Mouse (Mus musculus): ENCODE data around the gene Creb5. TPM values are rescaled to one million over a fixed set of nuclear protein-coding genes. Genes with fewer than 3 reads are reported as not detected.

Creb5 gene
- total and polyA plus RNA-seq, 2 experiments from 2014 or later = 3.1 to 4.4 TPM

- Histone ChIP-seq H3K4me1 (ENCODE audit: insufficient read depth, low read length) (no peaks in the 10 kb centered on the region), H3K4me2 (ENCODE audit: low read depth, low read length) (no peak overlapping the region), H3K27ac (no peak overlapping the region), H3K9ac (replicated peaks; ENCODE audit: low read length) (no peak overlapping the region), H3K27me3 (ENCODE audit: insufficient read depth, low read length) (no peaks in the 10 kb centered on the region), H3K9me3 (ENCODE audit: low read length) (no peaks in the 10 kb centered on the region), H3K36me3 (ENCODE audit: insufficient read depth, low read length) (no peaks in the 10 kb centered on the region), H3K4me3 (ENCODE audit: low read length) (no peak overlapping the region)
- 51% methylated on average over 1 of the region's 1 CpGs for WGBS
- no peak for ATAC-seq
- TF ChIP-seq CTCF (IDR thresholded peaks at IDR 0.05; ENCODE audit: low read depth) = no peak
- DNase-seq (ENCODE audit: low spot score) = no peak
These were observed 332.6 kb downstream of the Creb5 start for GRCm38 (mm10) chr6:53619676-53620075.

GRCm38 (mm10) chr6:53621295-53621694 is 334.2 kb downstream of the Creb5 start:
- DNase-seq (ENCODE audit: low spot score) (no peak), ATAC-seq (no peak)
- TF ChIP-seq CTCF (IDR thresholded peaks at IDR 0.05; ENCODE audit: low read depth) = no peak
- no peak overlapping the region for H3K9ac ChIP-seq (replicated peaks; ENCODE audit: low read length)
- H3K4me1 ChIP-seq (ENCODE audit: insufficient read depth, low read length) = no peaks in the 10 kb centered on the region
- H3K27me3 ChIP-seq (ENCODE audit: insufficient read depth, low read length) = no peaks in the 10 kb centered on the region
- no peak overlapping the region for H3K27ac ChIP-seq
- H3K36me3 ChIP-seq (ENCODE audit: insufficient read depth, low read length) = no peaks in the 10 kb centered on the region
- H3K4me2 ChIP-seq (ENCODE audit: low read depth, low read length) = no peak overlapping the region
- no peaks in the 10 kb centered on the region for H3K9me3 ChIP-seq (ENCODE audit: low read length)
- no peak overlapping the region for H3K4me3 ChIP-seq (ENCODE audit: low read length)
- WGBS = 85% methylated on average over 5 of the region's 5 CpGs

GRCm38 (mm10) chr6:53624455-53625276 is 337.6 kb downstream of the Creb5 start:
- 43% methylated on average over 15 of the region's 15 CpGs for WGBS
- Histone ChIP-seq H3K36me3 (ENCODE audit: insufficient read depth, low read length) (no peaks in the 10 kb centered on the region), H3K9me3 (ENCODE audit: low read length) (no peaks in the 10 kb centered on the region), H3K4me3 (ENCODE audit: low read length) (no peak overlapping the region), H3K27me3 (ENCODE audit: insufficient read depth, low read length) (no peaks in the 10 kb centered on the region), H3K9ac (replicated peaks; ENCODE audit: low read length) (no peak overlapping the region), H3K4me2 (ENCODE audit: low read depth, low read length) (no peak overlapping the region), H3K4me1 (ENCODE audit: insufficient read depth, low read length) (no peaks in the 10 kb centered on the region), H3K27ac (0 out of 2 replicates have a peak overlapping the region, but pooled peaks have one; percentile 29)
- no peak for TF ChIP-seq CTCF (IDR thresholded peaks at IDR 0.05; ENCODE audit: low read depth)
- peak; percentile 47; the same call in 1 of the 2 replicates for ATAC-seq
- peak; percentile 58 for DNase-seq (ENCODE audit: low spot score)

GRCm38 (mm10) chr6:53626044-53626443 is 339.0 kb downstream of the Creb5 start:
- WGBS = 86% methylated on average over 5 of the region's 5 CpGs
- H3K36me3 ChIP-seq (ENCODE audit: insufficient read depth, low read length) = no peaks in the 10 kb centered on the region
- no peak overlapping the region for H3K9ac ChIP-seq (replicated peaks; ENCODE audit: low read length)
- no peak for ATAC-seq
- H3K4me2 ChIP-seq (ENCODE audit: low read depth, low read length) = no peak overlapping the region
- H3K4me1 ChIP-seq (ENCODE audit: insufficient read depth, low read length) = no peaks in the 10 kb centered on the region
- no peaks in the 10 kb centered on the region for H3K27me3 ChIP-seq (ENCODE audit: insufficient read depth, low read length)
- no peak overlapping the region for H3K4me3 ChIP-seq (ENCODE audit: low read length)
- no peaks in the 10 kb centered on the region for H3K9me3 ChIP-seq (ENCODE audit: low read length)
- H3K27ac ChIP-seq = no peak overlapping the region
- no peak for DNase-seq (ENCODE audit: low spot score)
- TF ChIP-seq CTCF (IDR thresholded peaks at IDR 0.05; ENCODE audit: low read depth) = no peak

GRCm38 (mm10) chr6:53628714-53629113 is 341.6 kb downstream of the Creb5 start:
- Histone ChIP-seq H3K36me3 (ENCODE audit: insufficient read depth, low read length) (no peaks in the 10 kb centered on the region), H3K4me1 (ENCODE audit: insufficient read depth, low read length) (no peaks in the 10 kb centered on the region), H3K4me3 (ENCODE audit: low read length) (no peak overlapping the region), H3K27ac (no peak overlapping the region), H3K9ac (replicated peaks; ENCODE audit: low read length) (no peak overlapping the region), H3K27me3 (ENCODE audit: insufficient read depth, low read length) (no peaks in the 10 kb centered on the region), H3K4me2 (ENCODE audit: low read depth, low read length) (no peak overlapping the region), H3K9me3 (ENCODE audit: low read length) (no peaks in the 10 kb centered on the region)
- ATAC-seq (no peak), DNase-seq (ENCODE audit: low spot score) (no peak)
- no peak for TF ChIP-seq CTCF (IDR thresholded peaks at IDR 0.05; ENCODE audit: low read depth)

GRCm38 (mm10) chr6:53635453-53635852 is 348.4 kb downstream of the Creb5 start:
- Histone ChIP-seq H3K36me3 (ENCODE audit: insufficient read depth, low read length) (no peaks in the 10 kb centered on the region), H3K4me2 (ENCODE audit: low read depth, low read length) (no peak overlapping the region), H3K4me1 (ENCODE audit: insufficient read depth, low read length) (no peaks in the 10 kb centered on the region), H3K4me3 (ENCODE audit: low read length) (no peak overlapping the region), H3K9me3 (ENCODE audit: low read length) (no peaks in the 10 kb centered on the region), H3K27me3 (ENCODE audit: insufficient read depth, low read length) (no peaks in the 10 kb centered on the region), H3K27ac (no peak overlapping the region), H3K9ac (replicated peaks; ENCODE audit: low read length) (no peak overlapping the region)
- ATAC-seq (no peak), DNase-seq (ENCODE audit: low spot score) (no peak)
- TF ChIP-seq CTCF (IDR thresholded peaks at IDR 0.05; ENCODE audit: low read depth) = no peak
- 88% methylated on average over 7 of the region's 7 CpGs for WGBS

Measured in hindbrain, postnatal 0 days (tissue).